Mouse (Mus musculus) activated CD4-positive, CD25-positive, alpha-beta regulatory T cell, adult 4 months (primary cell): ENCODE measurements around the gene Man1a2. TPM values are rescaled to one million over a fixed set of nuclear protein-coding genes. Genes with fewer than 3 reads are reported as not detected.
A peak's percentile ranks its signal among the peaks of the same experiment; 100 is the strongest.

ENCODE experiments used
- ATAC-seq: one replicate; pipeline ENCODE4 v1.8.0; 2017
- polyA plus RNA-seq, 2 experiments: library from polyadenylated mRNA; unstranded; fragments of 100-300 nt; shearing (Covaris generic); gene quantifications; one replicate each; pipeline ENCODE4 v1.2.1; 2017

Gene Man1a2
- 10 to 100 TPM; 15.7 to 32.8 TPM for polyA plus RNA-seq

DNA sequence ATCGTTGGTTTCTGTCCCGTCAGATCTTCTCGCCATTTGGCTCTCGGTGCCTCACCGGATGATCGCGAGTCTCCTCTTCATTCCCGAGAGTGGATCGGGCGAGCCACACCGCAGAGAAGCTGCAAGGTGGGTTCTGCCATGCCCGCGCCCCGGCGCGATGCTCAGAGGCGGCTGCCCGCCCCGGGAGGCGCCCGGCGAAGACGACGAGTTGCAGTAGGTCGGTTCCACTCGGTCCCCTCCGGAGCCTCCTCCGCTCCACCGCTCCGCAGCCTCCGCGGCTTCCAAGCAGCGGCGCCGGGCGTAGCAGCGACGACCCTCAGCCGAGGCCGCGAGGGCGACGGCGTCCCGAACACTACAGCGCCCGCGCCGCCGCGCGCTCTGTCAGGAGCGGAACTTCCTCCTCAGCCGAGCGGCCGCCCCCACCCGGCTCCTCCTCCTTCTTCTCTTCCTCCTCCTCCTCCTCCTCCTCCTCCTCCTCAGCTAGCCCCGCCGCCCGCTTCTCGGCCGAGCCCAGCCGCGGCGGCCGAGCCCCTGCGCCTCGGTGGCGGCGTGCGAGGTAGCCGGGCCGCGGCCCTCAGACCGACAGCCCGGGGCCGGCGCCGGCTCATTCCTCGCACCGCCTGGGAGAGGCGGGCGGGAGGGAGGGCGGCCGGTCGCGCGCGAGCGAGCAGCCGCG lies at the start of gene Man1a2:
Man1a2 (minus strand) TSS at position 417 of the 676 bp plus-strand sequence.
- ATAC-seq, result peak; percentile 86

DNA sequence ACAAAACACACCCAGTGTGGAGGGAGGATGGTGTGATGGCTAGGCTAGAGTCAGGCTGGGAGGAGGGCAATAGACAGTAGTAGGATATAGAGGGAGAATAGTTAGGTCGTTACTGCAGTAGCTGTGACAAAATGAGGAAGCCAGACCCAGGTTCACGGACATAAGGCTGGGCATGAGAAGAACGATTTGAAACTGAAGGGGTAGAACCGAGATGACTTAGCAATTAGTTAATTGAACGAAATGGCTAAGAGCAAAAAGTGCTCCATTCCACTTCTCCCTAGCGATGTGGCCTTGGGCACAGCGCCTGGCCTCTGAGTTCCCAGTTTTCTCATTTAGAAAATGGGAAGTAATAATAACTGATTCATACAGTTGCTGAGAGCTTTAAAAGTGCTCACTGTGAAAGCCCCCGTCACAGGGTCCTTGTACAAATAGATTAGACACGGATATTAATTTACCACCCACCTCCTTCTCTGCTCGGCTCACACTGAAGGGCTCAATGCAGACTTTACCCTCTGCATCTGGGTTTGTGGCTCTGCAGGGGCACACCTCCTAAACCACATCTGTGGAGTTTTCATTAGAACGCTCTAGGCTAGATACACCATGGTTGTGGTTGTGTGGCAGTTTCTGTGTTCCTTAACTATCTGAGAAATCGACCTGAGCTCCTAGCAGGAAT lies 49.3 kb upstream of the Man1a2 start:
- ATAC-seq, result no peak

DNA sequence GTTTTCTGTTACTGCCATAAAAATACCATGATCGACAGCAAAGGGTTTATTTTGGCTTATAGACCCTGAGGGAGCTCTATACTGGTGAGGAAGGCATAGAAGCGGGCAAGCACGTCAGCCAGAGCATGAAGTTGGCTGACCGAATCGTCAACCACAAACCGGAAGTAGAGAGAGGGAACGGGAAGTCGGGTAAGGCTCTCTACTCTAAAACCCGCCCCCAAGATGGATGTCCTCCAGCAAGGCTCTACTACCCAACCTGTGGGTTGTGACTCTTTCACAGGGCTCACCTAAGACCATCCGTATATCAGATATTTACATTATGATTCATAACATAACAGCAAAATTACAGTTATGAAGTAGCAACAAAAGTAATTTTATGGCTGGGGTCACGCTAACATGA lies 46.6 kb upstream of the Man1a2 start:
- no peak for ATAC-seq

DNA sequence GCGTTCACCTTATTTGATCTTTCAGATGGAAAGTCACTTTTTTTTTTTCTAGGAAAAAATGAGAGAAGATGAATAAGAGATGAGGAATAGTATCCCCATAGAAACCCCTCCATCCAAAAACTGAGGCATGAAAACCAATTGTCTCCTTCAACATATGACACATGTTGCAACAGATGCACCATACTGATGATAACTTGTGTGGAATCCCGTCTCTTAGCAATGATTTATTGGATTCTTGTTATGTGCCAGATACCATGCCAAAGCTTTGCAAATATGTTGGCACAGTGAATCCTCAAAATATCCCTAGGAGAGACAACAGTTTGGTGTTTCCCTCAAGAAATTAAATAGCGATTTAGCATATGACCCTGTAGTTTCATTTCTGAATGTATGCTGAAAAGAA lies 46.0 kb upstream of the Man1a2 start:
- ATAC-seq, result no peak

DNA sequence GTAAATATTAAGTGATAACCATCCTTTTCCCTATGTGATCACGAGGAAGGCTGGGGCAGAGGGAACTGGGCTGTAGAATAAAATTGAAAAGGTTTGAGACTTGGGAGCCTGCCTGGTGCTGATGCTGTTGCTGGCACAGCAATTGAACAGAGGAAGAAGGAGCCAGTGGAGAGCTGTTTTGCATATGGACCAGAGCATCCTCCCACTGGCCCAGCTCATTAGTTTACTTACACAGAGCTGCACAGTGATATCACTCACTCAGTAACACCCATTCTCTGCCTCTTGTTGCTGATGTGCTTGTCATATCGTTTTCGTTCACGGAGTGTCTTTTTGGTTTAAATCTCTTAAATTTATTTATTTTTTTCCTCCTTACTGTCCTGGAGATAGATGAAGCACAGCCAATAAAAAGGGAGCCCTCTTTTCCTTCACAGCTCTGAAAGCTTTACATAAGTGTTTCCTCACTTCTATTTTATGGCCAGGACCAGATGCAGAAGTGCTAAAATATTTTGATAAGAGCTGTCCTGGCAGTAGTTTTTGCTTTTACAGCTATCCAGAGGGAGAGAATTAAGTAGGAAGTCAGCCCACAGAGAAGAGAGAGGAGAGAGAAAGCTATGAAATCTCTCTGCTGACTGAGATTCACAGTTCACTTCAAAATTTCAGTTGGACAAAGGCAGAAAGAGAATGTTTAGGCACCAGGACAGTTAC lies 42.9 kb upstream of the Man1a2 start:
- ATAC-seq, result no peak

DNA sequence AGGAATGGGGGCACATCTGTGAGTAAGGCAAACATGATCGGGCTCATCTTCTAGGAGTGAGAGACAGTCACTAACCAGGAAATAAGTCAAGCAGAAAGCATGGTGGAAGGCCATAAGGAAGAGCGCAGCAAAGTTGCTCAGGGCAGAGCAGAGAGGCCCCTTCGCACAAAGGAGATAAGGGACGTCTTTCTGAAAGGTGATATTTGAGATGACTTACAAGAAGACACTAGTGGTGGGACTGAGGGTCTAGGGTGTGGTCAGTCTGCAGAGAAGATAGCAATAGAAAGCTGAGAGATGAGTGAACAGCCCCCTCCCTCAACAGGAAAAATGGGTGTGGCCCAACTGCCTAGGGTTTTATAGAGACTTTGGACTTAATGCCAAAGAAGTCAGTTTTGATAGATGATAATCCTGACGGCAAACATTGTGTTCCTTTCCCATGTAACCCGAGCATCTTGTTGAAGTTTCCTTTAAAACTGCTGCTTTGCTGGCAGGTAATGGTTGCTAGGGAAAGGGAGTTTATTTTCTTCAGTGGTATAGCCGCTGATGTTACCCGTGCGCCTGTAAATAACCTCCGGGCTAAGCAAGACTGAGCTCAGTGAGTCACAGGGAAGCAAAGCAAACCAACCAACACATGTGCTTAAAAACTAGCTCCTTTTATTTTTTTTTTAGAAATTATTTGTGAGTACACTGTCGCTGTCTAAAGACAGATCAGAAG lies 40.8 kb upstream of the Man1a2 start:
- ATAC-seq, result no peak

DNA sequence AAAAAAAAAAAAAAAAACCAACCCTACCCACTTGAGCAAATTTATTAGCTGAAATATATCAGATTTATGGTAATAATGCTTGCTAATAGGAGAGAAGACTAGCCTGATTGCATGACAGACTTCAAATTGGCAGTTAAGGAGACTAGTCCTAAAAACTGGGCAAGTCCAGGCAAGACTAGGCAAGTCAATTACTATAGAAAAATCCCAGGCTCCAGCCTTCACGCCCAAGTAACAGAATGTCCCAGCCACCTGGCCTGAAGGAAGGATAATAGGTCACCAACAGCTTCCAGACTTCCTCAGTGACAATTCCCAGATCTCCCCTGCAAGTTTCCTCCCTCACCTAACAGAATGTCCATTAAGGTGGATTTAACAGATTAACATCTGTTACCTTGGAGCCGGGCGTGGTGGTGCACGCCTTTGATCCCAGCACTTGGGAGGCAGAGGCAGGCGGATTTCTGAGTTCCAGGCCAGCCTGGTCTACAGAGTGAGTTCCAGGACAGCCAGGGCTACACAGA lies 35.5 kb upstream of the Man1a2 start:
- ATAC-seq, result no peak

DNA sequence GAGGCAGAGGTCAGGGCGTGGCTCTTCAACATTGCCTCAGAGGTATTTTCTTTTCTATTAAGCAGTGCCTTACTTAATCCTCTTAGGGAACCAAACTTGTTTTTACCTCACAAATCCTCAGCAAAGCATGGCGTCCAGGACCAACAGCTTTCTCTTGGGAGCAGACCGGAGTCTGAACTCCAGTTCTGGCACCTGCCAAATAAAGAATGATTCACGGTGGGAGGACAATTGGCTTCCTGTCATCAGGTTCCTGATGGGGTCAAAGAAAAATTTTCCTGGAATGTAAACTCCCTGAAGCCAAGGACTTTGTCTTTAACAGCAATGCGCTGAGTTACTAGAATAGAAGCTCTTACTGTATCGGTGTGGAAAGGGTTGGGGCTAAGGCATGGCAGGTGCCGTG lies 30.9 kb upstream of the Man1a2 start:
- no peak for ATAC-seq

DNA sequence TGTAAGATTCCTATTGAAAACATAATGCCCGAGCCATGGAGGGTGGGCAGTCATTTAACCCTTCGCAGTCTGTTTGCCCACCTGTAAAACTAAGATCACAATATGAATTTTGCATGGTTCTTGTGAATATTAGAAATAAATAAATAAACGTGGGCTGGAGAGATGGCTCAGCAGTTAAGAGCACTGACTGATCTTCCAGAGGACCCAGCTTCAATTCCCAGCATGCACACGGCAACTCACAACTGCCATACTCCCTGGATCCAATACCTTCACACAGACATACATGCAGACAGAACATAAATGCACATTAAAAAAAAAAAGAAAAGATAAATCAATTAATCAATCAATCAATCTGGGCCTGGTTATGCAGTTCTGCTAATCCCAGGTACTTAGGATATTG lies 30.1 kb upstream of the Man1a2 start:
- ATAC-seq, result no peak

DNA sequence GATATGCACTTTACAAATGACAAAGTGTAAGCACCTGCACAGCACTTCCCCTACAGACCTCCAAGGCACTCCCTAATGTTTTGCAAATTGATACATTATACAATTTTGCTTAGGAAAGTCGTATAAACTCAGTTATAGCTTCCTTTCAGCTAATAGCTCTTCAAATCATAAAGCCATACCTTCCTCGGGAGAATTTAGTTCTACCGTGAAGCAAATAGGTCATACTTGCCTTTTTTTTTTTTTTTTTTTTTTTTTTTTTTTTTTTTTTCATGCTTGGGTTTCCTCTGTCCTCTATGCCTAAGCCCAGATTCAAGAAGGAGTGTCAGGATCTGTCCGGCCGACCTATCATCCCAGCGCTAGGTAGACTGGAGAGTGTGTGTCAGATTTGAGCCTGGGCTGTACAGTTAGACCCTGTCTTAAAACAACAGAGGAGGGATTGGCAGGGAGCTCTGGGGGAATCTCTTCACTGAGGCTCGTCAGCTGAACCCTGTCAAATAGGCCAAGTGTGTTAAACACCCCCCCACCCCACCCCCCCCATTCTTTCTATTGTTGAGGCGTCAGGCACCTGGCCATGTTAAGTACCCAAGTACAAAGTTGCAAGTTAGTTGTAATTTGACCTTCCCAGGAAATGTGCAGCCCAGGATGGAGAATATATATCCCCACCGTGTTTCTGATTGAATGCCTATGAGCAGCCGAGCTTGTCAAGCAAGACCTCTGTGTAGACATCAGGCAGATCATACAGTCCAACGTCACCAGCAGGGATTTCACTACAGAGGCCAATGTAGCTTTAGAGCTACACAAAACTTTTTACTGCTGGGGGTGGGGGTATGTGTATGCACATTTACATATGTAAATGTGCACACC lies 28.1 kb upstream of the Man1a2 start:
- ATAC-seq, result no peak

DNA sequence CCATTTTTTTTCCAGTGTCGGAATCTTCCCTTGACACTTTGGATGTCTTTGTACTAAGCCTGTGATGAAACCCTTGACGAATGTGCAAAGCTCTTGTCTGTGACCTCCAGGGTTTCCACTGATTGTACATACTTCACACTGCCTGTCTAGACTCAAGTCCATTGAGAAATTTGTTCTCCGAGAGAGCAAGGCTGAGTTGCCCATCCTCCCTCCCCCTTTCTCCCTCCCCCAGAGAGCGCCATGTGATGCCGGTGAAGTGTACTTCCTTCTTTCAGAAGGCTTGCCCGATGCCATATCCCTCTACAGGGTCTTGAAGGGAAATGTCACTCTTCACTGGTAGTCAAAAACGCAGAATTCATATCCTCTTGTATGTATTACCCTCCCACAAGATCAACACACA lies 26.8 kb upstream of the Man1a2 start:
- ATAC-seq, result no peak

DNA sequence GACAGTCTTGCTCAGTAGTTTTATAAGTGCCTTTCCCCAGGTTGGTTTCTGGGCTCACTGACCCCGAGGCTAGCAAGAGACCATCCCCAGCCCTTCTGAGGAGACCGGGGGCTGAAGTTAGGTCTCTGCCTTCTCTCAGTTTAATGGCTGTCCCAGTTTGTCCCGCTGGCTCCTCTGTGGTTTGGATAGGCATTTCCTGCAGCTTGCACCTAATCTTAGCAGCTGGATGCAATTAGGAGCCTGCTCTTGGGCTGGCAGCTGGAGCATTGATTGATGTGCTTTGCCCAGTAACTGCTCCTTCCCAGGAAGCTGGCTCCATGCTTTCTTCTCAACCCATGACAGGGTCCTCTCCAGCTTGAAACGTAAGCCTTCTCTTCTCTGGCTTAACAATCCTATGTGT lies 26.2 kb upstream of the Man1a2 start:
- ATAC-seq, result no peak

DNA sequence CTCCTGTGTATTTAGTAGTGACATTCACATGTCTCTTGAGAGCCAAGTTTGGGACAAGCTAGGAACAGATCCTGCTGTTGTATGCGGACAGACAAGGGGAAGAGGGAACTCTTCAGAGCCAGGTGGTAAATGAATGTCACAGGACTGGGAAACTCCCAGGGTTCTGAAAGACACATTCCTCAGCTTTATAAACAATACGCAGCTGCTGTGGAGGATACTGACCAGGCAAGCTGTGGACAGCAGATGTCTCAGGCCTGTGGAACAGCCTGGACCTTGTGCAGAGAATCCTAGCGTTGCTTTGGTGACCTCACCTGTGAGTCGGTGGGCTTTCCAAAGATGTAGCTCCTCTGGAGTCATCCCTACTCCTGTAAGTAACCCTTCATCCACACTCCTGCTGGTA lies 21.8 kb upstream of the Man1a2 start:
- no peak for ATAC-seq

DNA sequence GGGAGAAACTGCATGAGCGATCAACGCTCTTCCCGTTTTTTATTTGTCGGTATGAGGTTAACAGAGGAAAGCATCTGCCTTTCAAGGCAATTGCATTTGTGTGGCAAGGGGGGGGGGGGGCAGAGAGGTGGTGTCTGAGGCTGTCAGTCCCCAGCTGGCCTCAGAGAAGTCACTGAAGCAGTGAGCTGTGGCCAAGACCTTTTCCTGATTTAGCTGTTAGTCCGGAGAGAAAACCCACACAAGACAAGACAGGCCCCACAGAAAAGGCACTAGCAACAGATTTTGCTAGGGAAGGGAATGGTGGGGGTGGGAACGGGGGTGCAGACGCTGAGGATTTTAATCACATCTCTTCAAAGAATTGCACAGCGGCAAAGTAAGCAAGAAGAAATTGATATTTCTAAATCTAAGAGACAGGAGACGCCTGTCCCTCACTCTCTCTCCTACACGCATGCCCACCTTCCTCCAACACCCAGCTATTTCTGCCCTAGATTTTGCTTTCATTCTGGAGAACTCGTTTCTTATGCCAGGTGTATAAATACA lies 19.9 kb upstream of the Man1a2 start:
- no peak for ATAC-seq

DNA sequence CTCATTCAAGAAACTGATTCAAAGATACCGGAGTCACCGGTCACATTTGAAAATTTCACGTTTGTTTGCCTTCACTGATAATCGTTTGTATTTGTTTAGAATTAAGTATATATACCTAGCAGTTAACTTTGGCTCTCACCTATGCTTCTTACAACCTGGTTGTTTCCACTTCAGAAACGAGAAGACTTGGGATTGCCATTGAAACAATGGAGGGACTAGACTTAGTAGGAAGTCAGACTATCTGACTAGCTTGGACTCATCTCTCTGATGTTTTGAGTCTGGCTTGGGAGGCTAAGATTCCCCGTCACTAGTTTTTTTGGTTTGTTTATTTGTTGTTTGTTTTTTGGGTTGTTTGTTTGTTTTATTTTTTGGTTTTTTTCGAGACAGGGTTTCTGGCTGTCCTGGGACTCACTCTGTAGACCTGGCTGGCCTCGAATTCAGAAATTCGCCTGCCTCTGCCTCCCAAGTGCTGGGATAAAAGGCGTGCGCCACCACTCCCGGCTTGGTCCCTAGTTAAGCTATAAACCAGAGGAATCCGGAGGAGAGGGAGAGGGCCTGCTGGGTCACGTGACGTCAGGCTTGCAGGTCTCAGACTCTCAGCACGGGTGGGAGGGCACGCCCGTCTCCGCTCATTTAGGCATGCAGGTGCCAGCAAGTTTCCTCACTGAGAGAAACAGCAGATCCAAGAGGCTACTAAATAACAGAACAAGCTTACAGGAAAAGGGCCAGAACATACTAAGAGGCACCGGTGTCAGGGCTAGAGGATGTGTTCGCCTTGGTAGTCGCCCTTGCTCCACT lies 18.7 kb upstream of the Man1a2 start:
- ATAC-seq, result no peak

DNA sequence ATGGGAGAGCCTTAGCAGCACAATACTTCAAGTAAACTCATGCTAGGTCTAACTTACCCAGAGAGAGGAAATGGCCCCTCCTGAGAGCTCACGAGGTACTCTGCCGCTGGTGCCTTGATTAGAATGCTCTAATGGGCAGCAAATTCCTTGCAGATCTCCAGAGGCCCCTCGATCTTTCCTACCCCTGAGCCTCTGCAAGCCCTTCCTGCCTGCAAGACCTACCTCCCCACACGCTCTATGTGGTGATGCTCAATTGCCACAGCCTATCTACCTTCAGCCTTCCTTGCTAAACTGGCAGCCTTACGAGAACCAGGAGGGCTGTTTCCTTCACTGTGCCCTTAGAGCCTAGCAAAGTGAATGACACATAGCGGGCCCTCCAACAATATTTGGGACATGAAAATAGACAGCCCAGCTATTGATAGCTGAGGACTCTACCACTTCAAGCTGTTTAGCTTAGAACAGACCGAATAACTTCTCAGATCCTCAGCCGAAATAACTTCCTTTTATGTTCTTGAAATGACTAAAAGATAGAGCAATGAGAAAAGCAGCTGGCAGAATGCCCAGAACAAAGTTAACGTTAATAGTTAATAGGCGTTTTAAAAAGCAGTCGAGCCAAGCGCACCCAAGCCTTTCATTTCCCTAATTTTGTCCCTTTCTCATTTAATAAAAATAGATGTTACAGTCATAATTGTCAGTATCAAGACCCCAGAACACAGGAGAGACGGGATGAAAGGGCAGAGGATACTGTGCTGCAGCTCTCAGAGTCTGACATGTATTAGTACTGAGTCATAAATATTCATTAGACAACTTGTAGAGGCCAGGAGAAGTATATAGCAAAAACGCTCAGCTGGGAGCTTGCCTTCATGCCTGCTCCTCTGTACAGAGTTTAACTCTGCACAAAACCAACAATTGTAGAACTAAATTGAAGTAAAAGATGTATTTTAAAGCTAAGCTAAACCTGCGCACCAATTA lies 17.9 kb upstream of the Man1a2 start:
- ATAC-seq, result peak; percentile 57

DNA sequence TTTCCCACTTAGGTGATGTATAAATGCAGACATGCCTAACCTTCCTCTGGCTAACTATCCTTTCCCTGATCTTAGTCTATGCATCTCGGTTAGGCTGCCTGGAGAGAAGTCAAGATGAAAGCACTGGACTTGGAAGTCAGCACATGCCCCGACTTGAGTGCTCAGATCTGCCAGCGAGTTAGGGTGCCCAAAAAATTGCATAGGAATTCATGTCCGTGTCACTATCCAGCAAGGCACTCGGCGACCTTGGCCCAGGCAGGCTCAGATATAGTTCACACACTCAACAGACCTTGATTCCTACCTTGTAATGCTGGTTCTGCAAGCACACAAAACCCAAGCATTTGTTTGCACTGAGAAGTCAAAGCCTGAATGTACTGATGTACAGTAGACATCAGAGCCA lies 3.4 kb upstream of the Man1a2 start:
- no peak for ATAC-seq

DNA sequence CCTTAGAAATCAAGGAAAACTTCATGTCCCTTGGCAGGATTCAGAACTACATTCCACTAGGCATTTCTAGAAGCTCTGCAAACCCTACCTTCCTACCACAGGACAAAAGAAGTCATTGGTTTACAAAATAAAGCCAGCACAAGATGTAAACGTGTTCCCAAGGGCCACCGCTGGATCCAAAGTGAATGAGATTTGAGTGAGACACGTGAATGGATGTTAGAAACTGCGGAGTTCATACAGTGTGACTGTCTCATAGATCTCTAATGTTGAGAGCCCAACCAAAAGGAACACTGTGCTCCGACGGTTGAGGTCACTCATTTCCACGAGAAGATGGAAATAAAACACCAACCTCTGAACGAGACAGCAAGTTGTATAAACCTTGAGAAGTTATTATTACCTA lies 1.5 kb upstream of the Man1a2 start:
- no peak for ATAC-seq

DNA sequence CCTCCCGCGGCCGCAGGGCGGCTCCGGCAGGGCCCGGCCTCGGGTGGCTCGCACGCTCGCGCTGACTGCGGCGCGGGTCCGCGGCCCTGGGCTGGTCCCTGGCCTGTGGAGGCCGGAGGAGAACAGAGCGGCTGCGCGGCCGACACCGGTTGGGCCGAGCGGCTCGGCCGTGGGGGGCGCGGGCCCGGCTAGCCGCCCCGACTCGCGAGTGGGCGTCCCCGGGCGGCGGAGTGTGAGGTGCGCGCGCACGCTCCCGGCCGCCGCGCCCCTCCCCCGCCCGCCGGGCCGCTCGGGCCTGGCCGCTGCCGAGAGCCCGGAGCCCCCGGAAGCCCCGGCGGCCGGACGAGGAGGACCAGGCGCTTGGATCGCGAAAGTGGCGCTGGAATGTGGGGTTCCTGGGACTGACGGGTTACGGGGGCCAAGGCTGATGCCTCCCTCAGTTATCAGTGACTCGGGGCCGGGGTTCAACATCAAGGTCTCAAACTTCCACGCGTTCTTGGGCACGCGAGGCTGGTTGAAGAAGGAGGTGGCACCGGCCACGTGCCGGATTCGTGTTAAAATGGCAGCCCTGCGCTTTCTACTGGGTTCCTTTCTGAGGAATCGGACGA lies 564 bp upstream of the Man1a2 start:
- ATAC-seq, result peak; percentile 25
